Mouse (Mus musculus) spleen, postnatal 0 days (tissue): ENCODE data around the gene Prr13. TPM values are rescaled to one million over a fixed set of nuclear protein-coding genes. Genes with fewer than 3 reads are reported as not detected.

Experiments
- polyA plus RNA-seq: library from polyadenylated mRNA; unstranded; fragments of >200 nt; fragmentation: Nextera tagmentation; extraction: Ambion mirVana; gene quantifications from 2 replicates; pipeline ENCODE4 v1.2.1, GENCODE M21; 2015

Gene Prr13
- polyA plus RNA-seq: 179 and 189 TPM in 2 replicates

DNA sequence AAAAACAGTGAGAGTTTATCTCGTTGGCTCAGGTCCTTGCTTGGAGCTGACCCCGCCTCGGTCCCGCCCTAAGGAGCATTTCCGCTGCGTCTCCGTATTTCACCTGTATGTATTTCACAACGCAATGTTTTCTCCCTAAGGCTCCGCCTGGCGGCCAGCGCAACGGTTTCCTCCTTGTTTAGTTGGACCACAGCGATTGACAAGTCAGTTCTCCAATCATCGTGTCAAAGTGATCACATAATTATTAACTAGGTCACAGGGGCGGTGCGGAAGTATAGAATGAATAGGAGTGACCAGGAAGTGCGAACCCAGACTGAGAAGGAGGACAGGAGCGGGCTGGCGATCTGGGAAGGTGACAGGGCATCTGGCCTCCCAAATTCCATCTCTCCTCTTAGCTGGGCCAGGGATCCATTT, at the start of gene Prr13:
TSS of gene Prr13 (plus strand) at position 125 of the 414 bp plus-strand sequence.

DNA sequence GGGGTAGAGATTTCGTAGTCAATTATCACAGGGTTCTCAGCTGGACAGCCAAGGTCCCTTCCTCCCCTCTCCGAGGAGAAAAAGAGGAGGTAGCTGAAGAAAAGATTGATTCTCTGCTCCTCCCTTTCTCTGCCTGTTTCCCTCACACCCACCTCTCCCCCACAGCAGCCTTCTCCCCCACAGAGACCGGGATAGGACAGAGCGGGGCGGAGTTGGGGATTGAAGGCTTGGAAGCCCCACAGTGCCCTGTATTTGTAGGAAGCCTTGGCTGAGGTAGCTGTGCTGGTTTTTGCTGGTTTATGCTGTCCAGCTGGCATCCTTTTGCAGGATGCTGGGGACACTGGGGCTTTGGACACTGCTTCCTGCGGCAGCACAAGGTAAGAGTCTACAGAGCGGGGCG, 13.7 kb upstream of the Prr13 start, which contains the start of gene Amhr2:
TSS of gene Amhr2 (plus strand) at position 222 of the 400 bp plus-strand sequence.

DNA sequence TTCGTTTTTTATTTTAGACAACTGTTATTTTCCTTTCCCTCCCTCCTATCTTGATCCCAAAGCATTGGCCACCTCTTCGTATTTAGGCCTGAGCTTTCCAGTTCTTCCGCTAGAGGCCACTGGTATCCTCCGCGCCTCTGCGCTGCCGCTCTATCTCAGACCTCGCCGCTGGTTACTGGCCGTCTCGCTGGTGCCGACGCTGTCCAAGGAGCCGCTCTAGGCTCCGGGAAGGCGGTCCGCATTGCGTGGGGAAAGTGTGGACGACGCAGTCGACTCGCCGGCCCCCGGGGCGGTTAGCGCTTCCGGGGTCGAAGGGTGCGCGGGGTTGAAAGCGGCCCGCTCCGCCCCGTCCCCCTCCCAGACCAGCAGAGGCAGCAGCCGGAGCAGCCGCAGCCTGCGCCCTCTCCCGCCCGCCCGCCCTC, 11.4 kb downstream of the Prr13 start, which contains the start of gene Pcbp2:
TSS of gene Pcbp2 (plus strand) at position 357 of the 422 bp plus-strand sequence.

DNA sequence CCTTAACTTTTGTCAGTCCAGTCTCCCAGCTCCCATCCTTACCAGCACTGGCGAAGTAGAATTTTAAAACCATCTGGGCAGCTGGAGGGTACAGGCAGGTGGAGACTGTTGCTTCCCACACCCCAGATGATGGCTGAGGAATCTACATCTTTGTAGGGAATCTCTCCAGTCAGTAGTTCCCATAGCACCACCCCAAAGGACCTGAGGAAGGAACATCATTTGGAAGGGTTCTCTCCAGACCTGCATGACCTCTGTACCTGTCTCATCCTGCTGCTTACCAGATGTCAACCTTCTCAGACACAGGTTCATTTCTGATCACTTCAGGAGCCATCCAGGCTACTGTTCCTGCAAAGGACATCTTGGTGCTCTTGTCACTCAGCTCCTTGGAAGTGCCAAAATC, 44.6 kb downstream of the Prr13 start, which contains the start of gene Gm10337:
TSS of gene Gm10337 (plus strand) at position 276 of the 400 bp plus-strand sequence.

Other genes with a start within 250 kb of the Prr13 start
- gene Itgb7, start 227.1 kb upstream of the Prr13 start, polyA plus RNA-seq: 26.2 and 29.5 TPM in 2 replicates
- 6.2 and 8.1 TPM in 2 replicates for gene Rarg, start 201.5 kb upstream of the Prr13 start, polyA plus RNA-seq
- gene Gm9918, start 188.5 kb upstream of the Prr13 start, polyA plus RNA-seq: 0.05 TPM in 1 of 2 replicates, not detected in the other
- gene Mfsd5, start 179.6 kb upstream of the Prr13 start, polyA plus RNA-seq: 33.1 and 39.4 TPM in 2 replicates
- gene Espl1, start 162.8 kb upstream of the Prr13 start, polyA plus RNA-seq: 21.9 and 25.0 TPM in 2 replicates
- gene Pfdn5, start 132.9 kb upstream of the Prr13 start, polyA plus RNA-seq: 257 and 291 TPM in 2 replicates
- 53.5 and 57.2 TPM in 2 replicates for gene Myg1, start 127.3 kb upstream of the Prr13 start, polyA plus RNA-seq
- gene Aaas, start 108.3 kb upstream of the Prr13 start, polyA plus RNA-seq: 43.7 and 44.0 TPM in 2 replicates
- not detected in 2 replicates for gene Sp7, start 91.8 kb upstream of the Prr13 start, polyA plus RNA-seq
- gene Sp1, start 52.9 kb upstream of the Prr13 start, polyA plus RNA-seq: 7.2 and 8.2 TPM in 2 replicates
- gene Amhr2, start 13.7 kb upstream of the Prr13 start, polyA plus RNA-seq: 0.52 and 1.0 TPM in 2 replicates
- 129 and 138 TPM in 2 replicates for gene Pcbp2, start 11.5 kb downstream of the Prr13 start, polyA plus RNA-seq
- not detected in 2 replicates for gene Gm10337, start 44.7 kb downstream of the Prr13 start, polyA plus RNA-seq
- gene Map3k12, start 58.0 kb downstream of the Prr13 start, polyA plus RNA-seq: 2.1 and 2.6 TPM in 2 replicates
- 34.0 and 36.9 TPM in 2 replicates for gene Tarbp2, start 59.2 kb downstream of the Prr13 start, polyA plus RNA-seq
- gene Npff, start 65.9 kb downstream of the Prr13 start, polyA plus RNA-seq: 1.6 and 2.4 TPM in 2 replicates
- gene Gm28047, start 166.0 kb downstream of the Prr13 start, polyA plus RNA-seq: 0.23 TPM in 1 of 2 replicates, not detected in the other
- 19.3 and 21.0 TPM in 2 replicates for gene Atf7, start 166.4 kb downstream of the Prr13 start, polyA plus RNA-seq
- gene Atp5g2, start 213.3 kb downstream of the Prr13 start, polyA plus RNA-seq: 55.7 and 56.8 TPM in 2 replicates